Mouse (Mus musculus) ES-Bruce4 (cell line): ENCODE results near the gene Lipm.

Experiments
- CTCF ChIP-seq: IDR thresholded peaks from one replicate; pipeline ENCODE4 v1.8.1; 2011; ENCODE audit warnings: low read depth, low read length
- EP300 ChIP-seq: IDR thresholded peaks from 2 replicates; pipeline ENCODE4 v1.6.1; 2011; ENCODE audit warnings: low read depth, low read length; ENCODE audit not compliant: insufficient read depth
- POLR2A ChIP-seq: IDR thresholded peaks from one replicate; pipeline ENCODE4 v1.8.1; 2011; ENCODE audit warnings: low read length; ENCODE audit not compliant: insufficient read depth

DNA sequence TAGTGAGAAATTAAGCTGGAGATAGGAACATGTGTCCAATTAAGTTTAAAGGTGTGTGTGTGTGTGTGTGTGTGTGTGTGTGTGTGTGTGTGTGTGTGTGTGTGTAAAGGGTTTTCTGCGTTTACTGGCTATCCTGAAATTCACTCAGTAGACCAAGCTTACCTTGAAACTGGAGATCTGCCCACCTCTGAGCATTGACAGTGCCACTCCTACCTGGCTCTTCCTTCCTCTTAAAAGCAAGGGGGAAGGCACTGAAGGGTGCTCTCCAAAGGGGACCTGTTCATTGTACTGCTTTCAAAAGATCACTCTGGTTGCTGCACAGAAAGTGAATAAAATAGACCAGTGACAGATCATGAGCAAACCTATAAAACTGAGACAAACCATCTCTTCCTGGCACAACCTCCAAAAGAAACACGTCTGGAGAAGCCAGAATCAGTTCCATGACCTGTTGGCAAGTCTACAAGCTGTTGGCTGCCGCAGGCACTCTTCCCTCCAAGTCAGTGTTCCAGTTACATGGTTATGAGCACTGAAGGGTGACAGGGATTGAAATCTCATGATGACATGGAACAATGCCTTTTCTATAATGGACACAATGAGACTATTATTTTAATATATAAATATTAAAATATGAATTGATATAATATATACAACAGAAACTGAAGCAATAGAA is 11.6 kb upstream of the Lipm start:
- no peak for TF ChIP-seq CTCF
- TF ChIP-seq EP300, result no peak
- TF ChIP-seq POLR2A, result no peak
